Mouse (Mus musculus) CH12.LX (cell line): ENCODE results near the gene S100pbp. TPM values are rescaled to one million over a fixed set of nuclear protein-coding genes. Genes with fewer than 3 reads are reported as not detected.

Experiments used
- DNase-seq: peaks from one replicate; pipeline ENCODE4 v3.0.0-alpha.2; 2013; ENCODE audit errors: extremely low read depth
- H3K27ac ChIP-seq: 2 replicates; pipeline ENCODE4 v1.5.1; 2012; ENCODE audit warnings: low read depth, mild to moderate bottlenecking, control low read depth, moderate library complexity; ENCODE audit not compliant: insufficient read depth
- H3K27me3 ChIP-seq: replicated peaks from 2 replicates; pipeline ENCODE3; 2012; ENCODE audit warnings: inconsistent platforms
- H3K36me3 ChIP-seq, 2 experiments: replicated peaks in 1 of 2; 2 replicates each; pipeline versions ENCODE3 to v1.6.1; 2012; ENCODE audit warnings: inconsistent platforms in 1 of 2, low read length in 1 of 2, mild to moderate bottlenecking in 1 of 2, mixed read lengths in 1 of 2, moderate library complexity in 1 of 2; ENCODE audit not compliant: control insufficient read depth in 1 of 2, insufficient read depth in 1 of 2
- H3K4me1 ChIP-seq, 2 experiments: 2 replicates each; pipeline ENCODE4 v1.6.1; 2012; ENCODE audit warnings: inconsistent platforms in 1 of 2, moderate library complexity in 1 of 2; ENCODE audit not compliant: insufficient read depth in 2 of 2, control insufficient read depth in 1 of 2
- H3K4me2 ChIP-seq: 2 replicates; pipeline ENCODE4 v1.6.1; 2012; ENCODE audit warnings: low read depth, mild to moderate bottlenecking, control low read depth; ENCODE audit not compliant: poor library complexity, insufficient read depth, severe bottlenecking
- H3K4me3 ChIP-seq, 3 experiments: fragments of 150-350 bp in 1 of 3; sonication (generic) in 1 of 3; replicated peaks in 1 of 3; 2 replicates each; pipeline versions ENCODE3 to v1.5.1; 2011 to 2012; ENCODE audit warnings: low read depth in 2 of 3, low read length in 2 of 3, mild to moderate bottlenecking in 2 of 3, moderate library complexity in 2 of 3, control low read depth in 1 of 3, improper control_type of control experiment in 1 of 3, inconsistent platforms in 1 of 3, mixed read lengths in 1 of 3; ENCODE audit not compliant: poor library complexity in 1 of 3
- H3K79me2 ChIP-seq: replicated peaks from 2 replicates; pipeline ENCODE4 v1.6.1; 2012; ENCODE audit warnings: mild to moderate bottlenecking, moderate library complexity; ENCODE audit not compliant: control insufficient read depth, poor library complexity, insufficient read depth, severe bottlenecking; ENCODE audit errors: extremely low read depth
- H3K9ac ChIP-seq: 2 replicates; pipeline ENCODE4 v1.6.1; 2012; ENCODE audit warnings: low read depth, mild to moderate bottlenecking, control low read depth, moderate library complexity; ENCODE audit not compliant: insufficient read depth
- H3K9me3 ChIP-seq: replicated peaks from 2 replicates; pipeline ENCODE3; 2012; ENCODE audit warnings: low read length, inconsistent platforms, mixed read lengths
- BHLHE40 ChIP-seq: IDR thresholded peaks from 2 replicates; pipeline ENCODE4 v1.6.1; 2011; ENCODE audit warnings: mild to moderate bottlenecking, low read depth, low read length, improper control_type of control experiment
- CTCF ChIP-seq, 2 experiments: IDR thresholded peaks in 1 of 2; conservative IDR thresholded peaks in 1 of 2; 2 replicates each; pipeline ENCODE4 v1.5.1; 2011 to 2012; ENCODE audit warnings: low read depth in 2 of 2, low read length in 2 of 2, improper control_type of control experiment in 1 of 2, inconsistent platforms in 1 of 2, mild to moderate bottlenecking in 1 of 2, moderate library complexity in 1 of 2
- ELF1 ChIP-seq: IDR thresholded peaks from 2 replicates; pipeline ENCODE4 v1.6.1; 2014; ENCODE audit warnings: low read depth, mild to moderate bottlenecking, inconsistent platforms, low read length, improper control_type of control experiment
- EP300 ChIP-seq: IDR thresholded peaks from 2 replicates; pipeline ENCODE4 v1.6.1; 2011; ENCODE audit warnings: low read length, improper control_type of control experiment
- MAFK ChIP-seq: IDR thresholded peaks from 2 replicates; pipeline ENCODE4 v1.6.1; 2011; ENCODE audit warnings: low read length, improper control_type of control experiment; ENCODE audit not compliant: insufficient replicate concordance
- MAZ ChIP-seq: IDR thresholded peaks from 2 replicates; pipeline ENCODE4 v1.6.1; 2012; ENCODE audit warnings: low read depth, mild to moderate bottlenecking, inconsistent platforms, low read length, improper control_type of control experiment, moderate library complexity
- MXI1 ChIP-seq: IDR thresholded peaks from 2 replicates; pipeline ENCODE4 v1.6.1; 2011; ENCODE audit warnings: mild to moderate bottlenecking, low read depth, low read length, improper control_type of control experiment
- MYC ChIP-seq: IDR thresholded peaks from 2 replicates; pipeline ENCODE4 v1.6.1; 2011; ENCODE audit warnings: low read depth, mild to moderate bottlenecking, improper control_type of control experiment, low read length
- RAD21 ChIP-seq: IDR thresholded peaks from 2 replicates; pipeline ENCODE4 v1.6.1; 2011; ENCODE audit warnings: low read depth, mild to moderate bottlenecking, low read length, improper control_type of control experiment, moderate library complexity
- SMC3 ChIP-seq: IDR thresholded peaks from 2 replicates; pipeline ENCODE4 v1.6.1; 2011; ENCODE audit warnings: low read depth, low read length, improper control_type of control experiment
- ZC3H11A ChIP-seq: IDR thresholded peaks from 2 replicates; pipeline ENCODE4 v1.6.1; 2012; ENCODE audit warnings: low read depth, mild to moderate bottlenecking, inconsistent platforms, low read length, improper control_type of control experiment
- ZMIZ1 ChIP-seq: IDR thresholded peaks from 2 replicates; pipeline ENCODE4 v1.6.1; 2012; ENCODE audit warnings: low read depth, mild to moderate bottlenecking, inconsistent platforms, low read length, improper control_type of control experiment
- ZNF384 ChIP-seq: IDR thresholded peaks from 2 replicates; pipeline ENCODE4 v1.6.1; 2012; ENCODE audit warnings: low read depth, low read length, improper control_type of control experiment, inconsistent platforms
- dilution Hi-C: fragments of 300-500 bp; cut with MboI; formaldehyde crosslinking; loops from 2 replicates; pipeline ENCODE4 v1.14.3; 2020; ENCODE audit warnings: low sequenced_read_pairs; ENCODE audit not compliant: extremely low pct_unique_long_range_greater_than_20kb, extremely low pct_ligation_motif_present
- in situ Hi-C: fragments of 300-500 bp; cut with MboI; formaldehyde crosslinking; loops from 3 replicates; pipeline ENCODE4 v1.14.3; 2019; ENCODE audit warnings: low sequenced_read_pairs, low pct_ligation_motif_present, low pct_unique_long_range_greater_than_20kb, mixed read lengths
- polyA plus RNA-seq: library from polyadenylated mRNA; unstranded; fragments of >175 nt; gene quantifications from 2 replicates; pipeline ENCODE4 v1.2.1, GENCODE M21; 2012; ENCODE audit warnings: low read depth; ENCODE audit not compliant: insufficient read length
- total RNA-seq, 2 experiments: library from RNA; depleted of rRNA; stranded (reverse); fragments of 300-350 nt in 1 of 2; fragments of >200 nt in 1 of 2; gene quantifications; 2 replicates each; pipeline ENCODE4 v1.2.3; 2012 to 2014

S100pbp gene
- total and polyA plus RNA-seq, 3 experiments, result 22.5 to 43.6 (median 43.6) TPM

DNA sequence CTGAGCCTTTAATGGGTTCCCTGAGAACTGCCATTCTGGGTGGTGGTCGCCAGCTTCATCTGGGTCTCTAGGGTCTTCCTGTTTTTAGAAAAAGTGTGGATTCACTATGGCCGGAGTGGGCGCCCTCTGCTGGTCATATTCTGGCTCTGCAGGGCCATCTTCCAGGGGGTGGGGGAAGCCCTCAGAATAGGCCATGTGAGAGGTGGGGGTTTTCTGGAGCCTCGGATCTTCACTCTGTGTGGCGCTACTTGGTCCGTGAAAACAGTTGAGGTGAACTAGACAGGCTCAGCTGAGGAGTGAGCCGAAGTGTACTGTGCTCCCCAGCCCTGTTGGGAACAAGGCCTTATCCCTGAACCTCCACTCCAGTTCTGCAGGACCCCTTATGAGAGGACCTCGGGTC, 59.4 kb downstream of the S100pbp start:
- peaks cover 12 to 25% of the 10 kb centered on the region in 2 experiments for H3K4me1 ChIP-seq
- peak overlapping the region; percentile 47 for H3K9ac ChIP-seq
- dilution Hi-C loops, result no loop called here
- no peaks in the 10 kb centered on the region for H3K79me2 ChIP-seq
- H3K4me3 ChIP-seq, result peak overlapping the region; percentile 22 to 52 (median 47)
- no peaks in the 10 kb centered on the region for H3K36me3 ChIP-seq
- peak overlapping the region; percentile 55 for H3K4me2 ChIP-seq
- 0 out of 2 replicates have a peak, but pooled peaks have one; percentile 32 for TF ChIP-seq ZNF384
- TF ChIP-seq RAD21, result peak; percentile 7
- no peak for TF ChIP-seq EP300
- TF ChIP-seq ELF1, result peak; percentile 56
- TF ChIP-seq ZC3H11A, result no peak
- TF ChIP-seq SMC3, result peak; percentile 37; the same call in 1 of the 2 replicates
- TF ChIP-seq MAZ, result peak; percentile 49; the same call in 1 of the 2 replicates
- TF ChIP-seq CTCF (conservative IDR thresholded peaks at IDR 0.05 in 1 of 2, IDR thresholded peaks at IDR 0.05 in 1 of 2; ENCODE audit: low read depth in 2 of 2, low read length in 2 of 2), result peak; percentile 34 to 69
- TF ChIP-seq, all 38 proteins: peak for 6
- in situ Hi-C loops, result loop anchor here (10.0 kb wide), 2 partner anchors 55 to 325 kb away; partner anchors contain the start of genes S100pbp and Yars
- Histone ChIP-seq H3K9me3 (no peaks in the 10 kb centered on the region), H3K27ac (peak overlapping the region; percentile 29), H3K27me3 (peaks cover 50% of the 10 kb centered on the region)
- DNase-seq, result peak; percentile 56

DNA sequence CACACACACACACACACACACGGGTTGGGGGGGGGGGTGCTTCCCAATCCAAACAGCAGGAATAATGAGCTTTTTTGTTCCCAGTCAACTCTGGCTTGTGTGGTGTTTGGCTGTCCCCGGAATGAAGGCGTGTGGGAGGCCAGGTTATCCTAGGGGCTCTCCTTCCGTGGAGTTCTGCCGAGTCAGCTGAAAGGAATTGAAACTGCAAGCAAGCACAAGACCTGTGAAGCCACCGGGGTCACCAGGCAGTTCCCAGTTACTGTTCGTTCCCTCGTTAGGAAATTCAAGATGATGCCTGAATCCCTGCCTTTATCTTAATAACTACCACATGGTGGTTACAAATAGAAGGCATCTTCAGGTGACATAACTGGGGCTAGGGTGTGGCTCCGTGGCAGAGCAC, 60.1 kb downstream of the S100pbp start:
- in situ Hi-C loops, result no loop called here
- Histone ChIP-seq H3K4me1 (peaks cover 12 to 19% of the 10 kb centered on the region in 2 experiments), H3K4me3 (no peak overlapping the region), H3K27ac (no peak overlapping the region), H3K9me3 (no peaks in the 10 kb centered on the region), H3K27me3 (peaks cover 58% of the 10 kb centered on the region), H3K36me3 (no peaks in the 10 kb centered on the region), H3K79me2 (no peaks in the 10 kb centered on the region), H3K4me2 (peak overlapping the region; percentile 55), H3K9ac (0 out of 2 replicates have a peak overlapping the region, but pooled peaks have one; percentile 5)
- dilution Hi-C loops, result no loop called here
- no peak for DNase-seq
- TF ChIP-seq SMC3 (no peak), MAFK (0 out of 2 replicates have a peak, but pooled peaks have one; percentile 56)

- Histone ChIP-seq H3K27ac (no peak overlapping the region), H3K27me3 (peaks cover 58% of the 10 kb centered on the region), H3K4me2 (no peak overlapping the region), H3K4me1 (peaks cover 12 to 19% of the 10 kb centered on the region in 2 experiments), H3K36me3 (no peaks in the 10 kb centered on the region), H3K4me3 (no peak overlapping the region), H3K79me2 (no peaks in the 10 kb centered on the region), H3K9ac (no peak overlapping the region), H3K9me3 (no peaks in the 10 kb centered on the region)
- in situ Hi-C loops (no loop called here), dilution Hi-C loops (no loop called here)
- TF ChIP-seq MAZ, result no peak
- TF ChIP-seq MXI1, result no peak
- TF ChIP-seq ZMIZ1, result no peak
- TF ChIP-seq MYC, result no peak
- TF ChIP-seq BHLHE40, result 0 out of 2 replicates have a peak, but pooled peaks have one; percentile 31
- DNase-seq, result no peak
Measured at GRCm38 (mm10) chr4:129128582-129129338, 60.8 kb downstream of the S100pbp start.
